Mouse (Mus musculus) neutrophil, adult 83 days (primary cell): ENCODE results near the gene Slc10a2. TPM values are rescaled to one million over a fixed set of nuclear protein-coding genes. Genes with fewer than 3 reads are reported as not detected.

Source experiments
- total RNA-seq, 2 experiments: library from RNA; stranded (reverse); gene quantifications; one replicate each; pipeline ENCODE4 v1.2.4; 2023

The Slc10a2 gene
- not detected for total RNA-seq

DNA sequence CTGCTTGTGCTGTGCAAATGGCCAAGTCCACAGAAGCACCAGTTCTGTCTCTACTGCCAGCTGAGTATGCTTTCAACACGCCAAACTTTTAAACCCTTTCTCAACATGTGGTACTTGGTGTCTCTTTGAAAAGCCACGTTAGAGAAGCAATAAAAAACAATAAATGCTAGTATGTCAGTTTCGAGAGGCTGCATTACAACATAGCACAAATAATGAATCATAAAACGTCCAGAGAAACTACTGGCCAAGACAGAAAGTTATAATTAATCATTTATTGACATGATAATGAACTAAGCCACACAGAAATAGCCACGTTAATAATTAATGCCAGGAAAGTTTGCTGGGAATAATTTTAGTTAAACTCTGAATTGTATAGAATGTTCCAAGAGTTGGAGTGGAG lies at the start of gene Slc10a2:
Gene Slc10a2 (minus strand): TSS at position 166 of the 400 bp plus-strand sequence.

